Mouse (Mus musculus) heart, postnatal 10 days (tissue): ENCODE results near the gene Lrrc10b. TPM values are rescaled to one million over a fixed set of nuclear protein-coding genes. Genes with fewer than 3 reads are reported as not detected.
A peak's percentile ranks its signal among the peaks of the same experiment; 100 is the strongest.

Experiments
- DNase-seq, 2 experiments: peaks; one replicate each; pipeline ENCODE4 v3.0.0; 2021
- intact Hi-C: fragments of 180-260 bp; cut with DNase I; formaldehyde crosslinking; loops from one replicate; pipeline ENCODE4 v1.15.1; 2025
- total RNA-seq, 2 experiments: library from RNA; stranded (reverse); gene quantifications; 2 replicates each; pipeline ENCODE4 v1.2.3; 2021

The Lrrc10b gene
- total RNA-seq, result 1 to 10 TPM; 2.2 to 7.3 TPM

DNA sequence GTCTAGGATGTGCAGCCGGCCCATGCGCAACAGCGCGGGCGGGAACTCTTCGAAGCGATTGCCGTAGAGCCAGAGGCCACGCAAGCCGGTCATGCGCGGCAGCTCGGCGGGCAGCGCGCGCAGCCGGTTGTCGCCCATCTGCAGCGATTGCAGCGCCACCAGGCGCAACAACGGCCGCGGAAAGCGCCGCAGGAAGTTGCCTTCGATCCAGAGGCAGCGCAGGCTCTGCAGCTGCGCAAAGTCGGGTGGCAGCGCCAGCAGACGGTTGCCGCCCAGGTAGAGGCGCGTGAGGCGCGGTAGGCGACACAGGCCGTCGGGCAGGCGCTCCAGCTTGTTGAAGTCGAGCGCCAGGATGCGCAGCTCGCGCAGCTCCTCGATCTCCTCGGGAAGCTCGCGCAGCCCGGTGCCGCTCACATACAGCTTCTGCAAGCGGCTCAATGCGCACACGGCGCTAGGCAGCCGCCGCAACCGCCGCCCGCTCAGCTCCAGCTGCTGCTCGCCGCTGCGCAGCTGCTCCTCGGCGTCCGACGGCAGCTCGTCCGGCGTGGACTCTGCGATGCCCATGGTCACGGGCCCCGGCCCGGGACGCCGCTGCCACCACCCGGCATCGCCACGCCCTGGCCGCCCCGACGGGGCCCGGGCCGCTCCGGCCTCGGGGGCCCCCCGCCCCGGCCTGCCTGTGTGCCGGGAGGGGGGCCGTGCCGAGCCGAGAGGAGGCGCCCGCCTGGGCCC, at the start of gene Lrrc10b:
TSS of gene Lrrc10b (minus strand) at position 722 of the 732 bp plus-strand sequence.
- DNase-seq, result peak; percentile 74 to 78
- intact Hi-C loops, result no loop called here

DNA sequence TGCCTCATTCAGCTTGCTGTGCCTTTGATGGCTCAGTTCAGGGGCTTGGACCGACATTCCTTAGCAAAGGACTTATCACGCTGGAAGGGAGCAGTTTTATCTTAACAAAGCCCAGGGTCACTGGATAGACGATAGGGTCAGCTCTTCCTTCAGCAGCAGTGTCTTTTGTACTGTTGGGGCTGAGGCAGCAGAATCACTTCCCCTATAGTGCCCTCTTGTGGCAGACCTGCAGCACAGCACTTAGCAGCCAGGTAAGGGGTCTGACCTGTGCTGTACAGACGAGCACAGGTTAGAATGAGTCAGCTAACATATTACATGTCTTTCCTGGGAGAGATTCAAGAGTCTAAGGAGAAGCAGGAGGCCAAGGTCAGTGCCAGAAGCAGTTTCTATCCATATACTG, 45.3 kb upstream of the Lrrc10b start:
- DNase-seq, result peak; percentile 44 to 71
- intact Hi-C loops, result loop anchor here (5.0 kb wide), 1 partner anchor 170 kb away; no protein-coding TSS in a partner anchor

DNA sequence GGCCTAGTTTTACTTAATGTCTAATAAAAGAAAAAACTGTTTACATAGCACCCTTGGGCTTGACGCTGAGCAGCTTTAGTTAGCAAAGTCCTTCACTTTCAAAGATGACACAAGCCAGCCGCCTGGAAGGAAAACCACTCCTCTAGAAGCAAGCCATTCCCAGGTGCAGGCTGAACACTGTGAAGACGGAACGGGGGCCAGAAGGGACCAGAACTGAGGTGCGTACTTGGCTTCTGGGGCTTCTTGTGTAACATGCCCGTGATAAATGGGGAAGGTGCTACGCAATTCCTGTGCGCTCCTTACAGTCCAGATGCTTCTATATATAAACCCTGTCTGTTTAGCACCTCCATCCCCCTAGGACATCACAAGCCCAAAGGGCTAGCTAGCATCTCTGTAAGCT, 43.3 kb upstream of the Lrrc10b start:
- intact Hi-C loops, result loop anchor here (5.0 kb wide), 1 partner anchor 168 kb away; no protein-coding TSS in a partner anchor
- no peak for DNase-seq

DNA sequence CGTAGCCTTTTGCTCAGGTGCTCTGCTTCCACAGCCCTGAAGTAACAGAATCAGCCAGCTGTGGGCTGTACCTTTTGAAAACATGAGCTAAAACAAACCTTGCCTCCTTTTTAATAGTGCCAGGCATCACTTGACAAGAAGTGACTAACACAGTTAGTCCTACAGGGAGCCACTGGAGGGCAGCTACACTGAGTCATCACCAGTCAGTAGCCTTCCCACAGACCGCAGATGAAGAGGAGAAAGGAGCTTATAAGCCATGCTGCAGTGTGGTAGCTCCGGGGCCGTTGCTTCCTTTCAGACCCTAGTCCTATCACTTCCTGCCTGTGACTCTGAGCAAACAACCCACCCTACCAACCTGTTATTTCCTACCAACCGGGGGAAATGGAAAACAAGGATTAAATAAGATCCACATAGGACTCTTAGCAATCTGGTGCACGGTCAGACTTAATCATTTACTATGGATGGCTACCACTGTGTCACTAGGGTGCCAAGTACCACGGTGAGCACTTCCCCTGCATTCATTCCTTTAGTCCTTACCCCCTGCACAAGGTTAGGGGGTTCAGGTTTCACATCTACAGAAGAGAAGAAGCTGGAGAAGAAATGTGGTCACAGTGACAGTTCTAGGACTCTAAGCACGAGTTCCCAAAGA, 40.4 kb upstream of the Lrrc10b start:
- no peak for DNase-seq
- intact Hi-C loops, result no loop called here

DNA sequence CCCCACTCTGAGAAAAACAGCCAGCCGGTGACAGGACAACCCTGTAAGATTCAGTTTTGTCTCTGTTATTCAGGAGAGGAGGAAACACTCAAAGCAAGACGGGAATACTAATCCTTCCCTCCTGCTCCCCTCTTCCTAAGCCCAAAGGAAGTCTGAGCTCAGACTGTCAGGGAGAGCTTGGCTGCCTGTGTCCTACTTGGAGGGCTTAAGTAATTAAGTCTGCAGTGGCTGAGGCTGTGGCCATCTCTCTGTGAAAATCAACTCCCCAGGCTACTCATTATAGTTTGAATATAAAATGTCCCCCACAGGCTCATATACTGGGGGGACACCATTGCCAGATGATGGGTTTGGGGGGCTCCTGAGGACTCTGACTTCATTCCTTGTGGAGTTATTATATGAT, 39.7 kb upstream of the Lrrc10b start:
- no peak for DNase-seq
- intact Hi-C loops, result no loop called here

DNA sequence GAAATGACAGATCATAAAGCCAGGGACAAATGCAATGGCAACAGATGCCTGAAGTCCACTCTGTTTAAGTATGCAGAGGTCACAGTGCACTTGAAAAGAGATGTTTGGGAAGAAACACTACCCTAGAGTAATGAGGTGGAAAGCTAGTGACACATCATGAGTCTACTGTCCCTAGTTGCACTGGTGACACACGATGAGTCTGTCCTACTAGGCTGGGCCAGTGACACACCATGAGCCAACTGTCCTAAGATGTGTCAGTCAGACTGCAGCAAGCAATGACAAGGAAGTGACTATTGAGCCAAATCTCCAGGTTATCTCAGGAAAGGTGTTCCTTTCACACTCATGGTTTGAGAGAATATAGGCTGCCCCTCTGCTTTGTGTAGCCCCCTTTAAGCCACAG, 38.4 kb upstream of the Lrrc10b start:
- intact Hi-C loops, result no loop called here
- DNase-seq, result no peak

DNA sequence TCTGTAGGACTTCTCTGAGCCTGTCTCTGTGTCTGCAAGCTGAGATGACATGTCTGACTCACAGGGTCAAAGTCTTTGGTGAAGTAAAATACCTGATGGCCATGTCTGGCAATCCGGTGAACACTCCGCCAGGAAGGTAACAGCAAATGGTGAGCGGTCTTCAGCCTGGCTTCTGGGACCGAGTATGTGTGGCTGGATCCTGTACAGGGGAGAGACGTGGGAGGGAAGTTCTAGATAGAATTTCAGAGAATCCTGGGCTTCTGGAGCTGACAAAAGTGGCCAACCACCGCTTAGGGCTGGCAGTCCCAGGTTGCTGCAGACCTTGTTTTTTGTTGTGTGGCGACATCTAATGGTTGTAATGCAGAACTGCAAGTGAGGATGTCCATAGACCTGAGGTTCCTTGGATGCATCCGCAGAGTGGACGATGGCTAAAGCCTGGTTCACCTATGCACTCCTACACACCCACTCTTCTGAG, 29.0 kb upstream of the Lrrc10b start:
- DNase-seq, result peak; percentile 71 to 79
- intact Hi-C loops, result loop anchor here (1.0 to 5.0 kb wide), 3 partner anchors 37 to 229 kb away; no protein-coding TSS in a partner anchor

DNA sequence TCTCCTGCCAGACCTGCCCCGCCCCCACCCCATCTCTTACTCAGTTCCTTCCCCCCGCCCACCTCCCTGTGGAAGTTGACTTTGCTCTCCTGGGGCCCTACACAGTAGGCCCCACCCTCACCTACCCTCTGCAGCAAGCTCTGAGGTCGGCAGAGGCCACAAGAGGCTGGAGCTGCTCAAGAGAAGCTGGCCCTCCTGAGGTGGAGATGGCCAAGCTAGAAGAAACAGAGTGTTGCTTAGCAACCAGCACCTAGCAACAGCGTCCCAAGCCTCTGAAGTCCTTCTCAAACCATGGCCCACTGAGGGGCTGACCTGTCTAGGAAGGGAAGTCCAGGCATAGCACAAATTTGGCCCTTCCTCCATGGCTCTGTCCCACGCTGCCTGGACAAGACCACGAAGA, 25.4 kb upstream of the Lrrc10b start, which contains the start of gene Ppp1r32:
TSS of gene Ppp1r32 (minus strand) at position 226 of the 400 bp plus-strand sequence.
- peak in 1 of 2 experiments; percentile 16 for DNase-seq
- intact Hi-C loops, result no loop called here

DNA sequence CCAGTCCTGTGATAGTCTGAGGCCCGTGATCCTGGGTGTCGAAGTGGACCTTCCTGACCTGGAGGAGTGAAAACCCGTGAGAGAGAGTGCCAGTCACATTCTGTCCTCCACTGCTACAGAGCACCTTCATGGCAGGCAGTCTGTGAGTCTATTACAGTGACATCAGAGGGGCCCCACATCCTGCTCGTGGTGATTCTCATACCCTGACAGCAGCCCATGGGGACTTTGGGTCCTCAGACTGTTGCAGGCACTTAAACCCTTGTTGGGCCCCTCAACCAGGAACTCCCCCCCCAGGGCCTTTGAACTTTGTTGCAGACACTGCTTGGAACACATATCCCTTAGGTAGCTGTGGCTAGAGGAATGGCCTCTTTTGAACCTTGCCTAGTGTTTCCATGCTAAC, 22.3 kb upstream of the Lrrc10b start:
- intact Hi-C loops, result no loop called here
- no peak for DNase-seq

DNA sequence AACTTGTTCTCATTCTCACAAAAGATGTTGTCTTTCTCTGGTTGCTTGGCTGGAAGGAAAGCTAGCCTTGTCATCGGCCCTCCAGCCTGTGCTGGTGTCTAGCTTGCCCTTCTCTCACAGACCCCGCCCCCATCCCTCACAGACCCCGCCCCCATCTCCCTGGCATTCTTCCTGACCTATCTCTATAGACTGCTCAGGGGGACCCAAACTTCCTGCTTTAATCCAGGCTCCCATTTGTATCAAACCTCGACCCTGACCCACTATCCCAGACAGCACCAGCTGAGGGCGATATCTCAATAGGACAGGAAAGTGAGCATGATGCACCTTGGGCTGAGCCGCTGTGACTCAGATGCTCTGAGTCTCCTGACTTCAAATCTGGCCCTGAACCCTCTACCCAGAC, 16.5 kb upstream of the Lrrc10b start:
- intact Hi-C loops, result no loop called here
- no peak for DNase-seq

DNA sequence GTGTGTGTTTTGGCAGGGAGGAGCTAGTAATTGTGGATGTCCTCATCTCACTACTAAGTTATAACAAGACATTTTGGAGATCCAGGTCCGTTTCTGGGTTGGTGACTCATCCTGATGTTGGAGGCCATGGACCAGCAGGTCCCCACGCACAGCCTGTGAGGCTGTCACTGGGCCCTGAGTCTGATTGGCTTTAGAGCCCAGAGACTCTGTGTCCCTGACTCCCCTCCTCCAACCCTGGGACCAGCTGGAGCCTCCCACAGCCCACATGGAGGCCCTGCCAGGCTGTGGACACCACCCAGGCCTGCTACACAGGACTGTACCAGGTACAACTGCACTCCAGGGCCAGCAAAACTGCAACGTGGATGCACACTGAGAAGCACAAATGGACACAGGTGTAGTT, 15.7 kb upstream of the Lrrc10b start:
- intact Hi-C loops, result no loop called here
- no peak for DNase-seq

DNA sequence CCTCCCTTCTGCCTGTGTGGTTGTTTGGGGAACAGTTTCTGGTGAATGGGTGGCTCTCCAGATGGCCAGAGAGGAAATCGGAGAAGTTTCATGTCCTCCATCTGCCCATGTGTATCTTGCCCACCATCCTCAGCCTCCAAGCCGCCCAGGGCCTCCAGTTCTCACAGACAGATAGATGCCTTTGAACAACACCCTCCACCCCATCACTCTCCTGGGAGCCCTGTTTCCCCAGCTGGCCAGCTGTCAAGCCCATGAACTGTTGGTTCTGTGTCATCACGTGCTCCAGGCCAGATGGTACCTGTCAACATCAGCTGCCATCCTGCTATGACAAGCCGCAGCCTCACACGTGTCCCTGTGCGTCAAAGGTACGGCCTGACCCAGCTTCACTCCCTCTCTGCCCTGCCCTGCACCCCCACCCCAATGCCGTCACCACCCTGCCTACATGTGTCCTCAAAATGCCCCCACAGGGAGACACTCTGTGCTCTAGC, 11.9 kb upstream of the Lrrc10b start:
- intact Hi-C loops, result no loop called here
- DNase-seq, result peak; percentile 51 to 68

DNA sequence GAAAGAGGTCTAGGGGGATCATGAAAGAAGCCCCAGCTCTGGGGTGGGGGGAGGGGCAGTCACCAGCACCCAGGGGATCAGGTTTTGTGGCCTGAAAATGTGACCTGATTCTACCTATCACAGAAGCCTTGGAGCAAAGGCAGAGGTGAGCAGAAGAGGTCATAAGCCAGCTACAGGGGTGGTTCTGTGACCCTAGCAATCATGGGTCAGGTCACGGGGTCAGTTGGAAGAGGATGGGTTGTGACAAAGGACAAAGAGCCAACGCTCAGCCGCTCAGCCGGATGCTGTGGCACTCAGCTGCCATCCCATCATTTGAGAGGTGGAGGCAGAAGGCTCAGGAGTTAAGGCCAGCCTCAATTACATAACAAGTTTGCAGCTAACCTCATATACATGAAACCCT, 7.2 kb upstream of the Lrrc10b start:
- no peak for DNase-seq
- intact Hi-C loops, result no loop called here

DNA sequence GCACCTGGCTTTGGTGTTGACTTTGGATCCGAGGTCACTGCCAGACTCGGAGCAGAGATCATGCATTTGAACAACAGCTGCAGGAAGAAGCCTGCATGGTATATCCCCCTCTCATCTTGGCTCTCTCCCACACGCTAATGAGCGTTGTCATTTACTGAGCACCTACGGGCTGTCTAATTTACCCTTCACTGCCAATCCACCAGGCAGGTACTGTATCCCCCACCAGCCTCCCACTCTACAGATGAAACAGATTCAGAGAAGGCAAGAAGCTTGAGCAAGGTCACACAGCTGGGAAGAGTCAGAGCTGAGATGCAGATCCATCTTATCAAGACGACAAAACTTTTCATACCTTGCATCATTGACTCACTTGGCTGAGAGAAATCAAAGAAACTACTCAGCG, 4.3 kb upstream of the Lrrc10b start:
- intact Hi-C loops, result no loop called here
- no peak for DNase-seq

DNA sequence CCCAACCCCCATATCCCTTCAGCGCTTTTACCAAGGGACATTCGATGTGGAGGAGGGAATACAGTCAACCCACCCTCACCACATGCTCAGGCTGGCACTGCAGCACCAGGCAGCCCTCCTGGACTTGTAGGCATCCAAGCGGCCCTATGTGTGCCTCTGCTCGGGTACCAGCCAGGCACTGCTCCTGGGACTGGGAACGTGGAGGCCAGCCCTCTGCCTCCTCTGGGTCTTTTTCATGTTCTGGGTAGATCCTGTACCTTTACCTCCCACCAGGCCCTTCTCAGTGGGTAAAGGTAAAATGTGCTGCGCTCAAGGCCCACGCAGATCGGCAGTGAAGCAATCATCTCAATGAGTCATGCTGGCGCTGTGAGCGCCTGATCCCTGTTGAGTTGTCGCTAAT, 2.6 kb upstream of the Lrrc10b start:
- intact Hi-C loops, result loop anchor here (1.0 kb wide), 1 partner anchor 7 kb away; no protein-coding TSS in a partner anchor
- no peak for DNase-seq

DNA sequence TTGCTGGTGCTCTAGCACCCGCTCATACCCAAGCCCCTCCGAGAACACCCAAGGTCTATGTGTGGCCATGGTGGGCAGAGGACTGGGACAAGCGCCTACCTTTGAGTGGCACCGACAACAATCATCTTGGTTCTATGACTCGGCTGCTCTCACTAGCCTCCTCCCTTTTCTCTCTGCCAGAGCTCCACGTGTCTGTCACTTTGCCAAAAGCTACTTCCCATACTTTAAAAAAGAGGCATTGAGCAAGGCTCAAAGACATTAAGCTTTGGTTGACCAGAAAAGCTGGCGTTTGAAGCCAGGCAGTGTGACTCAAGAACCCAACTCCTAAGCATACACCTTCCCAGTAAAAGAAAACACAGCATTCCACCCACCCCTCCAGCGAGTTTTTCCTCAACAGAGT, 823 bp upstream of the Lrrc10b start:
- DNase-seq, result peak in 1 of 2 experiments; percentile 63
- intact Hi-C loops, result no loop called here

DNA sequence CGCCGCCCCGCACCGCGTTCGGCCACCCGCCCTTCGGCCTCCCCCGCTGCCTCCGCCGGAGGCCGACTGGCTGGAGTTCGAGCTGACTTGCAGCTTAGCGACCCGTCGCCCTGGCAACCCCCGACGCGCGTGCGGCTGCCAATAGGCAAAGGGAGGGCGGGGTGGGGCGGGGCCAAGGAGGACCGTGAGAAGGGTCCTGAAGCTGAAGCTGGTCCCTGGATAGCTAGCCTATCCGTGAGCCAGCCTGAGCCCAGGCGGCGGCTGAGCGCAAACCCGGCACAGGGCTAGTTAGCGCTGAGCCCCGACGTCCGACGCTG, 169 bp upstream of the Lrrc10b start:
- intact Hi-C loops, result no loop called here
- DNase-seq, result peak; percentile 60 to 64

DNA sequence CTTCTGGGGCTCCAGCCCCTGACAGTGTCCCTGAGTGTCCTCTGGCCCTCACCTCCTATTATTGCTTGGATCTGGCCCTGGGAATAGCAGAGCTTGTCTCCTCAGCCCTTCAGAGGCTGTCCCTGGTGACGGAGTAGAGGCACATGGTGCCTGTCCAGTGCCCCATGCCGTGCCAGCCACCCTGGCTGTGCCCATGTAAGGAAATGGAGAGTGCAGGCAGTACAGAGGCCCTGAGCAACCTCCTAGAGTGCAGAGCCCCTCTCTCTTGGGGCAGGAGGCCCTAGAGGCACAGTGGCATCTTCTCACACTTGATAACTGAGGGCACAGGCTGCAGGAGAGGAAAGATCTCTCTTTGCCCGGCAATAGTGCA, 1.9 kb downstream of the Lrrc10b start:
- intact Hi-C loops, result no loop called here
- peak; percentile 46 to 68 for DNase-seq

DNA sequence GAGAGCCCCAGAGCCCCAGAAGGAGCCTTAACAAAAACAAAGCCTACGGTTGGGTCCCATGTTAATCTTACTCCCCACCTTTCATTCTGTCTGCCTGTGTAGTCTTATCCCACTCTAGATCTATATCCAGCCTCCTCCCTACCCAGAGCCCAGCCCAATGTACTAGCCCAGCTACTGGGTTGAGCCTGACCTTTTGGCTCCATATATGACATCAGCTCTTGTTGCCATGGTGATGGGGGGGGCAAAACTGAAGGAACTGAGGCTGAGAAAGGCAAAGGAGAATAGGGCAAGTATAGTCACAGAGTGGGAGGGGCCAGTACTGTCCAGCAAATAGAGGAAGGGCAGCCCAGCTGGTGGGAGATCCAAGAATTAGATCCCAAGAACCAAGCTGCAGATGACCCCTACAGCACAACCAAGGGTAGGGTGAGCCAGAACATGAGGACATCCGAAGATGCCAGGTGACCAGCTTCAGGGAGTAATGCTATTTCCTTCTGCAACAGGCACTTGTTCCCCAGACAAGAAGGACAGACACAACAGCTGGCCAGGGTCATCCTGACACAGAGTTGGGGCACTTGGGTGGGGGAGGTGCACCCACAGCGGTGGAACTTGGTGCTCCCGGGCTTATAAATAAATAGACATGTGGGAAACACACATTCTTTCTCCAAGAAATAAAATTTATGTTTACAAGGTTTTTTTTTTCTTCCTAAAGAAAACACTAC, 2.4 kb downstream of the Lrrc10b start:
- peak in 1 of 2 experiments; percentile 19 for DNase-seq
- intact Hi-C loops, result no loop called here

DNA sequence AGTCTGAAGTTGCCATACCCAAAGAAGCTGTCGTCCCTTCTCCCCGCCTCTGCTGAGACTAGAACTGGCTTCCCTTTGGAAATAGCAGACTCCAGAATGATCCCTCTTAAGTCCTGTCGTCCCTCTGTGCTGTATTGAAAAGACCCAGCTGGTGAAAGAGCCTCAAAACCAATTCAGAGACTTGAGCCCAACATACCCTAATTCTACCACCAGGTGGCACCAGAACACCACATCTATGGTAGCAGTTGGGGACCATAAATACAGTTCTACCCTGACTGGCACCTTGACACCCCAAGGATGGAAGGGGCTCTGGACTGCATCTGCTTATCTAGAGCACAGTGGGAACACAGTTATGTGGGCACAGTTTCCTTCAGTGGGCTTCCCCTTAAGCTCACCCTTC, 7.6 kb downstream of the Lrrc10b start:
- intact Hi-C loops, result loop anchor here (1.0 kb wide), 1 partner anchor 37 kb away; no protein-coding TSS in a partner anchor
- peak; percentile 80 to 87 for DNase-seq

DNA sequence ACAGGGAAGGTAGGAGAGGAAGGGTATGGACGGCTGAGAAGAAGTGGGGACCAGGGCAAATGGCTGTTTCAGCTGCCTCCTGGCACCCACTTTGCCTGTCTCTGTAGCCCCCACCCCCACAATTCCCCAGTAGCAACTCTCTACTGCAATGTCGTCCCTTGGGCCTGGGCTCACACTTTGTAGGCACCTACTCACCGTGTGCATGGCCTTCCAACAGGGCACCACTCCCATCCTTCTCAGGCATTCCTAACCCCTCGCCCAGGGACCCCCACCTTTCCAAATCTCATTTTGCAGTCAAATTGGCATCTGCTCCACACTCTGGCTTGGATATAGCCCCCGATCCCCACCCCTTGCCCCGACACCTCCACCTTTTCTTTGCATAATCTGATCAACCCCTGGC, 8.1 kb downstream of the Lrrc10b start:
- DNase-seq, result no peak
- intact Hi-C loops, result loop anchor here (1.0 kb wide), 1 partner anchor 37 kb away; no protein-coding TSS in a partner anchor
